Mouse (Mus musculus) CD4-positive, CD25-positive, alpha-beta regulatory T cell, adult 9 weeks (primary cell): Measurements from ENCODE around the gene Tmx1. TPM values are rescaled to one million over a fixed set of nuclear protein-coding genes. Genes with fewer than 3 reads are reported as not detected.

Experiments
- polyA plus RNA-seq: library from polyadenylated mRNA; unstranded; fragments of 100-300 nt; shearing (Covaris generic); gene quantifications from one replicate; pipeline ENCODE4 v1.2.1, GENCODE M21; 2017

Gene Tmx1
- polyA plus RNA-seq: 137 TPM

DNA sequence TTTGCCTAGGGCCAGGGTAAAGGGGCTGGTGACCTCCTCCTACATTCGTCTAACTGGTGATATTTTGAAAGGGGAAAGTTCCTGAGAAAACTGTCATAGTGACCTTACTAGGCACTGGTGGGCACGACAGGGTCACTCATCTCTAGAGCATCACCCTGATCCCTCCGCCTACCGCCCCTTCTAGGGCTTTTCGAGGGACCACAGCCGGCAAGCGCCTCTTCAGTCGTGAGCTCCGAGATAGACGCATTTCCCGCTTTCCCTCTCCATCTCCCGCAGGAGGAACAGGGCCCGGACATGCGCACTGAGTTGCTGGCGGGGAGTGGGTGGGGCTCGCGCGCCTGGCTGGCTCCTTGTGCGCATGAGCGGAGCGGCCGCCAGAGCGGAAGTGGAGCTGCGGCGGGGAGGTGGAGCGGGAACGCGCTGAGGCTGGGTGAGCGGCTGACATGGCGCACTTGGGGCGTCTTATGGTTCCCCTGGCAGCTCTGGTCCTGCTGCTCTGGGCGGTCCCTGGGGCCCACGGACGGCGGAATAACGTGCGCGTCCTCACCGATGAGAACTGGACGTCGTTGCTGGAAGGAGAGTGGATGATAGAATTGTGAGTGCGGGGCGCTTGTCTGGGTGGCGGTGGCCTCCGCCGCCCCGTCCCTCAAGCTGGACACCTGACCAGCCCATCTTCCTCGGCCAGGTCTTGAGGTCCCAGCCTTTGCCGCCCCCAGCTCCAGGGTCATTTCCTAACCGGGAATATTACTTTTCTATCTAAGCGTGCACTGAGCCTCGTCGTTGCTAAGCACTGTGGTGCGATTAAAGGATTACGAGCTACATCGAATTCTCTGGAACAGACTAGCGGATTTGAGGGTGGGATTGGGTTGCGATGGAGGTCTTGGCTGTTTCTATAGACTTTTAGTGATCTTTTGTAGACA is at the start of gene Tmx1:
Gene Tmx1 (plus strand): TSS at position 370 of the 920 bp plus-strand sequence.

Other genes with a start within 250 kb of the Tmx1 start
- gene Pygl, start 221.6 kb upstream of the Tmx1 start, polyA plus RNA-seq: 0.56 TPM
- gene Trim9, start 105.5 kb upstream of the Tmx1 start, polyA plus RNA-seq: not detected